Mouse (Mus musculus) kidney, adult 2 months (tissue): ENCODE measurements around the gene Epha1.

Source experiments
- CTCF ChIP-seq: fragments of 200-500 bp; conservative IDR thresholded peaks from 2 replicates; pipeline ENCODE4 v1.5.1; 2011; ENCODE audit warnings: low read depth, mild to moderate bottlenecking, control low read depth, low read length, moderate library complexity, mixed read lengths; ENCODE audit not compliant: insufficient read depth, insufficient read length
- POLR2A ChIP-seq: fragments of 200-500 bp; IDR thresholded peaks from one replicate; pipeline ENCODE4 v1.6.1; 2011; ENCODE audit warnings: low read depth, low read length, control low read depth

DNA sequence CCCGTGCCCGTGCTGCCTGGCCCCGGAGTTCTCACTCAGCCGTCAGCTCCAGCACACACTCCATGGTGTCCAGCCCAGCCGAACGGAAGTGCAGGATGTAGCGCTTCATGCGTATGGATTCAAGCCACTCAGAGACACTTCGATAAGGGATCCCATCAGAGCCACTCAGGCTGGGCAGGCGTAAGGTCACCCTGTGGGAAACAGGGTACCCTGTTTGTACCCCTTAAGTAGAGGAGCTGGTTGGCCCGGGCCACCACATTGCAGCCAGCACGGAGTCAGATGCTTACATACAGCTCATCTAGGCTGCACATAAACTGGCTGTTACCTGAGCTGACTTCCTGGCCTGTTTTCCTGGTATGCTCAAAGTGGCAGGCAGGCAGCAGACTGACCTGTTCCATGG, 14.2 kb downstream of the Epha1 start:
- no peak for TF ChIP-seq POLR2A
- no peak for TF ChIP-seq CTCF
